Mouse (Mus musculus) bone marrow macrophage, adult 2 months (primary cell): Measurements from ENCODE around the gene Syt7.

Source experiments
- CTCF ChIP-seq: IDR thresholded peaks from 2 replicates; pipeline ENCODE4 v1.5.1; 2012; ENCODE audit warnings: low read depth, mild to moderate bottlenecking, low read length, moderate library complexity
- POLR2A ChIP-seq: IDR thresholded peaks from 2 replicates; pipeline ENCODE4 v1.6.1; 2012; ENCODE audit warnings: mild to moderate bottlenecking, low read depth, low read length, borderline replicate concordance

GRCm38 (mm10) chr19:10469171-10469658 is 80.3 kb downstream of the Syt7 start:
- TF ChIP-seq POLR2A (no peak), CTCF (no peak)
